Mouse (Mus musculus): ENCODE results near the gene Rhot2. TPM values are rescaled to one million over a fixed set of nuclear protein-coding genes. Genes with fewer than 3 reads are reported as not detected.
"Not testable (repeated sequence)": the region's sequence is repeated elsewhere in the genome, so short reads cannot be mapped to it uniquely, and the experiment has no call there.

Gene Rhot2
- total RNA-seq, 2 experiments from 2014 or later: 80.3 to 94.8 TPM

- peak; percentile 98 for DNase-seq (ENCODE audit: low spot score in 2 of 2)
These were observed 30.1 kb upstream of the Rhot2 start, which contains the start of gene Mettl26 for GRCm38 (mm10) chr17:25874721-25875170. TSS of gene Mettl26 (plus strand) at chr17:25875074.

- DNase-seq (ENCODE audit: low spot score in 2 of 2): no peak
These were observed 29.6 kb upstream of the Rhot2 start for GRCm38 (mm10) chr17:25874148-25874720.

GRCm38 (mm10) chr17:25873405-25874147, 28.9 kb upstream of the Rhot2 start:
- DNase-seq (ENCODE audit: low spot score in 2 of 2): no peak

- no peak for DNase-seq (ENCODE audit: low spot score in 2 of 2)
These were observed 28.0 kb upstream of the Rhot2 start for GRCm38 (mm10) chr17:25872676-25873075.

- not testable (repeated sequence) for DNase-seq (ENCODE audit: low spot score in 2 of 2)
These were observed 26.9 kb upstream of the Rhot2 start for GRCm38 (mm10) chr17:25871566-25871965.

- no peak for DNase-seq (ENCODE audit: low spot score in 2 of 2)
These were observed 25.3 kb upstream of the Rhot2 start for GRCm38 (mm10) chr17:25869954-25870353.

GRCm38 (mm10) chr17:25869498-25869897, 24.8 kb upstream of the Rhot2 start:
- no peak for DNase-seq (ENCODE audit: low spot score in 2 of 2)

GRCm38 (mm10) chr17:25868601-25869191, 24.0 kb upstream of the Rhot2 start, which contains the start of gene Mcrip2:
TSS of gene Mcrip2 (minus strand) at chr17:25868764.
- DNase-seq (ENCODE audit: low spot score in 2 of 2): peak; percentile 72 to 82

GRCm38 (mm10) chr17:25867836-25868600, 23.4 kb upstream of the Rhot2 start:
- peak; percentile 50 to 63 for DNase-seq (ENCODE audit: low spot score in 2 of 2)

- no peak for DNase-seq (ENCODE audit: low spot score in 2 of 2)
These were observed 22.8 kb upstream of the Rhot2 start for GRCm38 (mm10) chr17:25867509-25867835.

GRCm38 (mm10) chr17:25866172-25866571, 21.5 kb upstream of the Rhot2 start:
- no peak for DNase-seq (ENCODE audit: low spot score in 2 of 2)

GRCm38 (mm10) chr17:25865288-25865687, 20.6 kb upstream of the Rhot2 start:
- no peak for DNase-seq (ENCODE audit: low spot score in 2 of 2)

- DNase-seq (ENCODE audit: low spot score in 2 of 2): no peak
These were observed 19.7 kb upstream of the Rhot2 start for GRCm38 (mm10) chr17:25864311-25864710.

GRCm38 (mm10) chr17:25863681-25864080, 19.0 kb upstream of the Rhot2 start:
- DNase-seq (ENCODE audit: low spot score in 2 of 2): no peak

- no peak for DNase-seq (ENCODE audit: low spot score in 2 of 2)
These were observed 17.3 kb upstream of the Rhot2 start for GRCm38 (mm10) chr17:25861704-25862612.

GRCm38 (mm10) chr17:25860832-25861703, 16.4 kb upstream of the Rhot2 start, which contains the start of gene Wdr90:
TSS of gene Wdr90 (minus strand) at chr17:25861501.
- peak; percentile 89 to 90 for DNase-seq (ENCODE audit: low spot score in 2 of 2)

- no peak for DNase-seq (ENCODE audit: low spot score in 2 of 2)
These were observed 15.6 kb upstream of the Rhot2 start for GRCm38 (mm10) chr17:25860229-25860628.

GRCm38 (mm10) chr17:25843636-25844395, 835 bp downstream of the Rhot2 start:
- DNase-seq (ENCODE audit: low spot score in 2 of 2): no peak

- DNase-seq (ENCODE audit: low spot score in 2 of 2): no peak
These were observed 1.5 kb downstream of the Rhot2 start for GRCm38 (mm10) chr17:25843122-25843521.

Measured in layer of hippocampus, postnatal 10 days (tissue).